17 mouse cellular contexts compared by ENCODE assay signal in genomic region chr2:42543164-42543517, GRCm38 (mm10).
DNase-seq lines count a peak whose midpoint lies in the region; ATAC-seq and TF ChIP-seq lines count a peak whose summit lies in the region.
"Had no signal": no experiment of that assay in that cellular context is flagged by ENCODE, and none has a peak within 500 bp of the region (broad histone marks: within the 10 kb centered on the region; RNA-seq: fewer than 3 reads in every experiment).

No protein-coding gene starts in this region.

- no peak for DNase-seq in forebrain, embryonic 10.5 days (ENCODE audit: extremely low spot score, low spot score)
- DNase-seq in left cerebral cortex, postnatal 4 days: peak; percentile 11
- no peak for DNase-seq in left cerebral cortex, postnatal 25 days (ENCODE audit: low spot score in 2 of 2)
- DNase-seq in cerebellum, adult 2 months: peak; percentile 61 to 70
- no peak for DNase-seq in embryonic facial prominence, embryonic 14.5 days (ENCODE audit: low spot score)
- no peak for DNase-seq in yolk sac, embryonic 10.5 days (ENCODE audit: low spot score)
- DNase-seq: adrenal gland, adult 8-10 months; kidney, adult 8-10 months; lung, embryonic 14.5 days; right cerebral cortex, adult 18-20 months; spleen, adult 18-20 months had no signal

- no peak for TF ChIP-seq CTCF in cerebellum, adult 2 months (IDR thresholded peaks at IDR 0.05; ENCODE audit: borderline replicate concordance, insufficient read depth, low read depth, low read length)

- no peaks in the 10 kb centered on the region for H3K27me3 ChIP-seq in forebrain, embryonic 10.5 days (ENCODE audit: poor library complexity, severe bottlenecking)
- no peaks in the 10 kb centered on the region for H3K27me3 ChIP-seq in forebrain, embryonic 12.5 days
- H3K27me3 ChIP-seq in cerebellum, adult 2 months (ENCODE audit: control insufficient read depth, insufficient read depth, low read length): no peaks in the 10 kb centered on the region
- no peaks in the 10 kb centered on the region for H3K27me3 ChIP-seq in embryonic facial prominence, embryonic 14.5 days (replicated peaks; ENCODE audit: control insufficient read depth, insufficient read depth, low read length)
- no peaks in the 10 kb centered on the region for H3K27me3 ChIP-seq in midbrain, embryonic 13.5 days
- H3K27me3 ChIP-seq: liver, embryonic 12.5 days; midbrain, embryonic 12.5 days had no signal

- WGBS in forebrain, embryonic 10.5 days: 96% methylated on average over 8 of the region's 8 CpGs
- 87% methylated on average over 8 of the region's 8 CpGs for WGBS in forebrain, embryonic 12.5 days
- 52% methylated on average over 8 of the region's 8 CpGs for WGBS in cerebellum, adult 2 months
- WGBS in embryonic facial prominence, embryonic 14.5 days: 85% methylated on average over 8 of the region's 8 CpGs
- 88% methylated on average over 8 of the region's 8 CpGs for WGBS in midbrain, embryonic 13.5 days

- no peak overlapping the region for H3K4me2 ChIP-seq in forebrain, embryonic 12.5 days
- H3K4me2 ChIP-seq in embryonic facial prominence, embryonic 14.5 days (ENCODE audit: low read depth, low read length): no peak overlapping the region
- H3K4me2 ChIP-seq in midbrain, embryonic 13.5 days (replicated peaks): no peak overlapping the region
- H3K4me2 ChIP-seq: heart, embryonic 11.5 days; liver, embryonic 12.5 days; lung, embryonic 14.5 days; midbrain, embryonic 12.5 days had no signal

- H3K4me1 ChIP-seq in forebrain, embryonic 10.5 days: peaks cover 12% of the 10 kb centered on the region; the same call in 1 of the 2 replicates
- peaks cover 3% of the 10 kb centered on the region for H3K4me1 ChIP-seq in forebrain, embryonic 12.5 days
- peaks cover 5% of the 10 kb centered on the region; the same call in 1 of the 2 replicates for H3K4me1 ChIP-seq in cerebellum, adult 2 months (ENCODE audit: control insufficient read depth, insufficient read depth, low read length)
- H3K4me1 ChIP-seq in embryonic facial prominence, embryonic 14.5 days (ENCODE audit: control insufficient read depth, insufficient read depth, low read length): no peaks in the 10 kb centered on the region
- peaks cover 7% of the 10 kb centered on the region for H3K4me1 ChIP-seq in midbrain, embryonic 13.5 days (replicated peaks)
- H3K4me1 ChIP-seq: liver, embryonic 12.5 days had no signal

- no peak for ATAC-seq in forebrain, embryonic 12.5 days (ENCODE audit: low FRiP score)
- peak; percentile 55; the same call in 1 of the 2 replicates for ATAC-seq in embryonic facial prominence, embryonic 14.5 days (ENCODE audit: low read depth)
- ATAC-seq in midbrain, embryonic 13.5 days: no peak
- ATAC-seq: liver, embryonic 12.5 days had no signal

- TF ChIP-seq POLR2A in cerebellum, adult 2 months (IDR thresholded peaks at IDR 0.05; ENCODE audit: borderline replicate concordance, insufficient read depth, low read length): no peak

- no peaks in the 10 kb centered on the region for H3K36me3 ChIP-seq in forebrain, embryonic 10.5 days (replicated peaks)
- H3K36me3 ChIP-seq in forebrain, embryonic 12.5 days (replicated peaks): no peaks in the 10 kb centered on the region
- H3K36me3 ChIP-seq in embryonic facial prominence, embryonic 14.5 days (ENCODE audit: control insufficient read depth, insufficient read depth, low read length): no peaks in the 10 kb centered on the region
- H3K36me3 ChIP-seq in midbrain, embryonic 13.5 days: no peaks in the 10 kb centered on the region
- H3K36me3 ChIP-seq: liver, embryonic 12.5 days; midbrain, embryonic 12.5 days had no signal

- H3K4me3 ChIP-seq in forebrain, embryonic 10.5 days: no peak overlapping the region
- H3K4me3 ChIP-seq in forebrain, embryonic 12.5 days (replicated peaks): no peak overlapping the region
- no peak overlapping the region for H3K4me3 ChIP-seq in cerebellum, adult 2 months (replicated peaks; ENCODE audit: insufficient read depth, low read depth, low read length)
- no peak overlapping the region for H3K4me3 ChIP-seq in embryonic facial prominence, embryonic 14.5 days (ENCODE audit: low read depth, low read length)
- H3K4me3 ChIP-seq in midbrain, embryonic 13.5 days (replicated peaks): no peak overlapping the region
- H3K4me3 ChIP-seq: liver, embryonic 12.5 days; midbrain, embryonic 12.5 days had no signal

- no peak overlapping the region for H3K9ac ChIP-seq in forebrain, embryonic 12.5 days
- no peak overlapping the region for H3K9ac ChIP-seq in embryonic facial prominence, embryonic 14.5 days (ENCODE audit: low read depth, low read length)
- no peak overlapping the region for H3K9ac ChIP-seq in midbrain, embryonic 13.5 days (replicated peaks)
- H3K9ac ChIP-seq: liver, embryonic 12.5 days; lung, embryonic 14.5 days; midbrain, embryonic 12.5 days had no signal

- peak overlapping the region; percentile 53; the same call in 1 of the 2 replicates for H3K27ac ChIP-seq in forebrain, embryonic 10.5 days
- H3K27ac ChIP-seq in forebrain, embryonic 12.5 days: no peak overlapping the region
- no peak overlapping the region for H3K27ac ChIP-seq in cerebellum, adult 2 months (ENCODE audit: insufficient read depth, low read length)
- no peak overlapping the region for H3K27ac ChIP-seq in embryonic facial prominence, embryonic 14.5 days (replicated peaks; ENCODE audit: low read depth, low read length)
- H3K27ac ChIP-seq in midbrain, embryonic 13.5 days: no peak overlapping the region
- H3K27ac ChIP-seq: liver, embryonic 12.5 days; macrophage; midbrain, embryonic 12.5 days had no signal

- intact Hi-C loops in left cerebral cortex, postnatal 4 days (cut with DNase I): no loop called here
- intact Hi-C loops in left cerebral cortex, postnatal 25 days (cut with DNase I): no loop called here

- no peaks in the 10 kb centered on the region for H3K9me3 ChIP-seq in forebrain, embryonic 10.5 days
- no peaks in the 10 kb centered on the region for H3K9me3 ChIP-seq in forebrain, embryonic 12.5 days
- no peaks in the 10 kb centered on the region for H3K9me3 ChIP-seq in embryonic facial prominence, embryonic 14.5 days (ENCODE audit: control insufficient read depth, low read length)
- H3K9me3 ChIP-seq in midbrain, embryonic 13.5 days: no peaks in the 10 kb centered on the region
- H3K9me3 ChIP-seq: liver, embryonic 12.5 days; midbrain, embryonic 12.5 days had no signal

Comparison
In these comparisons a context has a peak if more than half of its experiments do, and no peak if none do; other contexts are left out.
1. DNase-seq: peak in left cerebral cortex, postnatal 4 days (single experiment) and cerebellum, adult 2 months (2 of 2); none in forebrain, embryonic 10.5 days (single experiment), left cerebral cortex, postnatal 25 days (0 of 2), embryonic facial prominence, embryonic 14.5 days (single experiment) and yolk sac, embryonic 10.5 days (single experiment).